Mouse (Mus musculus) lung, postnatal 36 days (tissue): ENCODE measurements at regions not wholly inside any gene's neighbourhood (a gene's known extent, or its start where the extent isn't known, plus 50 kb on each side); places are given as distances from the start of the nearest gene placed in this dataset.

Experiments used
- DNase-seq: peaks from one replicate; pipeline ENCODE4 v3.0.0; 2022; ENCODE audit warnings: mixed read lengths

GRCm38 (mm10) chr6:104040450-104040849, 452.1 kb upstream of the Cntn6 start:
- DNase-seq: no peak

- DNase-seq: no peak
These were observed 436.6 kb upstream of the Cntn6 start for GRCm38 (mm10) chr6:104055996-104056395.

- DNase-seq: no peak
These were observed 430.8 kb upstream of the Cntn6 start for GRCm38 (mm10) chr6:104061692-104062263.

- DNase-seq: no peak
These were observed 412.0 kb upstream of the Cntn6 start for GRCm38 (mm10) chr6:104080581-104080980.

GRCm38 (mm10) chr6:104082242-104082641, 410.3 kb upstream of the Cntn6 start:
- no peak for DNase-seq

GRCm38 (mm10) chr6:104108386-104108785, 384.2 kb upstream of the Cntn6 start:
- DNase-seq: no peak
